Mouse (Mus musculus): Measurements from ENCODE around the gene Il9.

DNA sequence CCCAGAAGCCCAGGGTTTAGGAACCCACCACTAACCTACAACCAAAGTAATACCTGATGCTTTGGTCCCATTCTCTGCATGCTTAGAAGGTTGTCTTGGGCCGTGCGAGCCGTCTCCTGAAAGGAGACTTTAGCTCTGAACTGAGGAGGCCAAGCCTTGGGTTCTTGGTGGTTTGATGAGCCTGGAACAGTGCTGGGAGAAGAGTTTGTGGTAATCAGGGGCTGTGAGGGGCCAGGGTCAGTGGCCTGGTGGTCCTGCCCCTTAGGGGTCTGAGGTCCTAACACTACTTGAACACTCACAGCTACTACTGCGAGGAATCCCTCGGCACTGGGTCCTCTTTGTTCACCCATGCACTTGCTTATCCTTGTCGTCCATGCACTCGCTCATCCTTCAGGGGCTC, 14.3 kb downstream of the Il9 start:
- TF ChIP-seq TCF12 (IDR thresholded peaks at IDR 0.05; ENCODE audit: insufficient read depth, poor library complexity, severe bottlenecking): no peak
- no peak for TF ChIP-seq POLR2A (IDR thresholded peaks at IDR 0.05; ENCODE audit: insufficient read length, low read depth)
- no peak for TF ChIP-seq POLR2AphosphoS2 (IDR thresholded peaks at IDR 0.05; ENCODE audit: insufficient read length, low read depth)
- TF ChIP-seq SRF (IDR thresholded peaks at IDR 0.05; ENCODE audit: control insufficient read depth, insufficient read length, low read depth): no peak
- no peak for TF ChIP-seq MAX (IDR thresholded peaks at IDR 0.05; ENCODE audit: low read depth)
- TF ChIP-seq MYOG (IDR thresholded peaks at IDR 0.05; ENCODE audit: control insufficient read depth in 1 of 3, insufficient read depth in 1 of 3, insufficient read length in 2 of 3, low read depth in 2 of 3): no peak
- TF ChIP-seq CEBPB (IDR thresholded peaks at IDR 0.05; ENCODE audit: insufficient read depth, poor library complexity, severe bottlenecking): no peak
- TF ChIP-seq E2F4 (IDR thresholded peaks at IDR 0.05; ENCODE audit: insufficient read depth): no peak
- no peak for TF ChIP-seq MYOD1 (IDR thresholded peaks at IDR 0.05; ENCODE audit: control insufficient read depth in 1 of 3, insufficient read length in 2 of 3, low read depth in 2 of 3)
- no peak for TF ChIP-seq REST (IDR thresholded peaks at IDR 0.05; ENCODE audit: insufficient read depth, insufficient read length)
- TF ChIP-seq USF1 (IDR thresholded peaks at IDR 0.05; ENCODE audit: low read depth): no peak
